Mouse (Mus musculus) ovary, adult 18-20 months (tissue): ENCODE data around the gene Pa2g4.
"Not testable (repeated sequence)": the region's sequence is repeated elsewhere in the genome, so short reads cannot be mapped to it uniquely, and the experiment has no call there.

ENCODE experiments used
- DNase-seq: peaks from one replicate; pipeline ENCODE4 v3.0.0; 2022; ENCODE audit warnings: low spot score, mixed read lengths

The Pa2g4 gene

DNA sequence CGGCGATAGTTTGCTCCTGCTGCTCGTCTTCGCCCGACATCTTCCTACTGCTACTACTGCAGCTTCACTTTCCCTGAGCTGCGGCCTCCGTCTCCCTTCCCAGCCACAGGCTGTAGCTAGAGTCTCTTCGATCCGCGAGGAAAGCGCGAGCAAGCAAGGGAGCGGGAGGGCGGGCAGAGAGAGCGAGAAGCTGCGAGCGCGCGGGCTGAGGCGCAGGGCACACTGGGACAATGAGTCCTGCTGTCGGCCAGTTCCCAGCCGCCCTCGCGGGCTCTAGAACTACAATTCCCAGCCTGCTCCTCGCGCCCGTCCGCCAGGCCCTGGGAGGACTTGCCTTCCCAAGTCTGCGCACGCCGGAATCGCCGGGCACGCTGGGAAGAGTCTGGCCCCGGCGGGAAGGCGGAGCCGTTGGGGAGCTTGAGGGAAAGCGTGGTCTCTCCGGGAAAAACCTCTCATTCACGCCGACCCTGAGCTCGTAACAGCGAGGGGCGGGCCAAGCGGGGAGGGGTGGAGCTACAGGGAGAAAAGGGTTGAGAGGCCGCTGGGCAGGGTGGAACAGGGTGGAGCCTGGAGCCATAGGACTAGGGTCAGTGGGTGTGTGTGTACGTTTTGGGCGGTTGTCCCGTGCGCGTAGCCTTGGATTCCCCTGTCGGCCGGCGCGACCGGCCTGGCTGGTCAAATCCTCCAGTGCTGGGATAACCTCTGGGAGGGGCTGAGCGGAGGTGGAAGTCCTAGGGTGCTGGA lies at the start of gene Pa2g4:
Pa2g4 (minus strand) TSS at position 200 of the 744 bp plus-strand sequence.
- peak; percentile 100 for DNase-seq

DNA sequence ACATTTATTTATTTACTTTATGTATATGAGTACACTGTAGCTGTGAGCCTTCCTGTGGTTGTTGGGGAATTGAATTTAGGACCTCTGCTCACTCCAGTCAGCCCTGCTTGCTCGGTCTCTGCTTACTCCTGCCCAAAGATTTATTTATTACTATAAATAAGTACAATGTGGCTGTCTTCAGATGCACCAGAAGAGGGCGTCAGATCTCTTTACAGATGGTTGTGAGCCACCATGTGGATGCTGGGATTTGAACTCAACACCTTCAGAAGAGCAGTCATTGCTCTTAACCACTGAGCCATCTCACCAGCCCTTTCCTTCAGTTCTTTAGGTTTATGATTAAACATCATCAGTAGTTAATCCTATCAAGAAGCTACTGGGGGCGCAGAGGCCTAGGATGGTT lies 49.1 kb upstream of the Pa2g4 start:
- DNase-seq = no peak

DNA sequence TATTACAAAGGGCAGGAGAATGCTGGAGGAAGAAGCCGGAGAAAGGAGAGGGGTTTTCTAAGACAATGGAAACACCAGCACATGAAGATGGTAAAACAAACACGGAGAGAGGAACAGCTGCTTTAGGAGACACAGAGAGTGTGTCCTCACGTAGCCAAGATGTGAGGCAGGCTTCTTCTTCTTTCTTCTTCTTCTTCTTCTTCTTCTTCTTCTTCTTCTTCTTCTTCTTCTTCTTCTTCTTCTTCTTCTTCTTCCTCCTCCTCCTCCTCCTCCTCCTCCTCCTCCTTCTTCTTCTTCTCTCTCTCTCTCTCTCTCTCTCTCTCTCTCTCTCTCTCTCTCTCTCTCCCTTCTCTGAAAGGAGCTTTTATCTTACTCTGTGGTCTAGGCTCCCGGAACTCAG lies 48.0 kb upstream of the Pa2g4 start:
- not testable (repeated sequence) for DNase-seq

DNA sequence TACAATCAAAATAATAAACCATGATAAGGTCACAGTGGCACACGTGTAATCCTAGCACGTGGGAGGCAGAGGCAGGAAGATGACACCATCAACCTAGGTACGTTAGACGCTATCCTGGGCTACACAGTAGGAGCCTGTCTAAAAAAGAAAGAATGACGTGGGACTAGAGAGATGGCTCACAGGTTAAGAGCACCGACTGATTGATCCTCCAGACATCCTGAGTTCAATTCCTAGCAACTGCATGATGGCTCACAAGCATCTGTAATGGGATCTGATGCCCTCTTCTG lies 47.3 kb upstream of the Pa2g4 start:
- DNase-seq = no peak

DNA sequence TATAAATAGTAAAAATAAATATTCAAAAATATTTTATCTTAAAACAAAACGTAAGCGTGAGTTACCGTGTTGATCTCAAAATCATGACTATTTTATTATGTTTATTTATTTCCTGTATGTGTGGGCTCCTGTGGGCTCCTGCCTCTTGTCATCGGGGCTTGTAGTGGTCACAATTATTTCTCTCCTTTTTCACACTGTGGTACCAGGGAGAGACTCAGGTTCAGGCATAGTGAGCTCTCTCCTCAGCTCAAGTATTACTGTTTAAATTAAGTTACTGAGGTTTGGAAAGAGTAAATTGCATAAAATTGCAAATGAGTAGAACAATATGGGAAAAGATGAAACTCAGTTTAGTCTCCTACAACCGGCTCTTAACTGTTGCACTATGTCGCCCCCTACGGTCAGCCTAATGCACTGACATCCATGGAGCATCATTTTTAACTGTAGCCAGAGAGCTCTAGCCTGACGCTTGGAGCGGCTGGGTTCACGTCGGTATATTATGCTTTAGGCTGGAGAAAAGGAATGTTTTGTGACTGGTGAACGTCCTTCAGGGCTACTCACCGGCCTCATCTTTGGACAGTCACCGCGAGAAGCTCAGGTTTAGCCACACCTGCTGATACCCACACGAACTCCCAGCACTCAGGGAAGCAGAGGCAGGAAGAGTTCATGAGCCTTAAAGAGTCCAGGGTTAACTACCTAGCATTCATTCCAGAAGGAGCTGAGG lies 46.8 kb upstream of the Pa2g4 start:
- peak; percentile 47 for DNase-seq

DNA sequence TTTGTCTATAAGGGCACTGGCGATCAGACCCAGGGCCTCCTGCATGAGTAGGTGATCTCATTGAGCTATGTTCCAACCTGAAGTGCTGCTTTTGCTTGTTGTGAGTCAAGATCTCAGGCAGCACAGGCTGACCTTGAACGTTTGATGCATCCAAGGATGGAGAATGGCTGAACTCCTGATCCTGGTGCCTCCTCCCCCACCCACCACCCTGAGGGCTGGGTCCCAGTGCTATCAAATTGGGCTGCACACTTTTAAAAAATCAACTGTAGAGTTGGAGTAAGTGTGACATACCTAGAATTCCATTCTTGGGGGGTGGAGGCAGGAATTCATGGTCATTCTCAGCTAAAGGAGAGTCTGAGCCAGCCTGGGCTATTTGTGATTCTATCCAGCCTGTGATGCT lies 40.7 kb upstream of the Pa2g4 start:
- no peak for DNase-seq

DNA sequence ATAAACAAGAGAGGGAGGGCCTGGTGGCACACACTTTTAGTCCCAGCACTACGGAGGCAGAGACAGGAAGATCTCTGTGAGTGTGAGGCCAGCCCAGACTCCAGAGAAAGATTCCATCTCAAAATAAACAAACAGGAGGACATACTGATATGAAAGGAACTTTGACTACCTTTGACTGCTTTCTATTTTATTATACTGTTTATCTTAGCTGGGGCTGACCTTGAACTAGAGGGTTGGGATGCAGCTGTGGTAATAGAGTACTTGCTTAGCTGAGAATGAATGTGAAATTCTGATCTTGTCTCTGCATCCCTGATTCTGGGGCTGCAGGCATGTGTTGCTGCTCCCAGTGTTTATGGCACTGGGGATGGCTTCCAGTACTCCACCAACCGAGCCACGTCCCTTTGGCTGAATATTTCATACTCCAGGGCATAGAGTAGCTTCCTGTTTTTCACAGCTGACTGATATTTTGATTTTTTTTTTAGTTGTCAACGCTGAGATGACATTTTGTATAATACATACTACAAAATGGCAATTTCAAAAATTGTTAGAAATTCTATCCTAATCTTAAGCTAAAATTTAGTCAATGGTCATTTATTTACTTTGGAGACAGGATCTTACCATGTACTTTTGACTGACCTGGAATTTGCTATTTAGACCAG lies 36.8 kb upstream of the Pa2g4 start:
- DNase-seq = no peak

DNA sequence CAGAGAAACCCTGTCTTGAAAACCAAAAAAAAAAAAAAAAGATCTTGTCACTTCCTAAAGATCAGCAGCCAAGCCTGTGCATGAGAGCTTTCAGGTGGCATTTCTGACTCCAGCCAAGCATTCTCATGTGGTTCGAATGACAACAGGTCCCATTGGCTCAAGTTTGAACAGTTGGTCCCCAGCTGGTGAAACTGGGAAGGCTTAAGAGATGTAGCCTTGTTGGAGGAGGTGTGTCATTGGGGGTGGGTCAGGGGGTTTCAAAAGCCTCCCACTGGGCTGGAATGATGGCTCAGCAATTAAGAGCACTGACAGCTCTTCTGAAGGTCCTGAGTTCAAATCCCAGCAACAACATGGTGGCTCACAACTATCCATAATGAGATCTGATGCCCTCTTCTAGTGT lies 35.7 kb upstream of the Pa2g4 start:
- DNase-seq = no peak

DNA sequence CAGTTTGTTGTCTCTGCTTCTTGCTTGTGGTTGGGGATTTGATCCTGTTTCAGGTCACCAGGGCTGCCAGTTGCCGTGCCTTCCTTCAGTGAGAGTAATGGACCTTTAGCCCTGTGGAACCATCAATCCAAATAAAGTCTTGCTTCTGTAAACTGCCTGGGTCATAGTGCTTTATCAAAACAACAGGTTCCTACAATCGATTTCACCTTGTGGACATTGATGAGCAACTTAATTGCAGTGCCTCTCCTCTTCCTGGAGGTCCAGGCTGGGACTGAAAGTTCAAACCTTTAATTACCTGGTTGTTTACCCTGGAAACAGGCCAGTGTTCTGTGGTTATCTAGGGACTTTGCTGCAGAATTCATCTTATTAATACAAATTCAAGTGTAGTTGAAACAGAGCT lies 32.7 kb upstream of the Pa2g4 start:
- no peak for DNase-seq

DNA sequence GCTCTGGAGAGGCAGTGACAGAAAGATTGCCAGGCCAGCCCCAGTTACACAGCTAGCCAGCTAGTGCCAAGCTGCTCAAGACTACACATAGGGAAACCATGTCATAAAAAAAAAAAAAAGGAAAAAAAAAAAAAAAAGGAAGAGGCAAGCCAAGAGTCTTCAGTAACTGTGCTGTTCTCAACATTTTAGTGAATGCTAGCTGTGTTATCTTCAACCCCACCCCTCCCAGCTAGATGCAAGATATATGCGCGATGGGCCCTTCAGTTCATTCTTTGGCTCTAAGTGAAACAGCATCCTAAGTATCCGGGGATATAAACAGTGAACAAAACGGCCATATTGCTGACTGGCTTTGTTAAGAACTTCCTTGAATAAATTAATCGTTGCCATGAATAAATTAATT lies 27.0 kb upstream of the Pa2g4 start:
- DNase-seq = no peak

DNA sequence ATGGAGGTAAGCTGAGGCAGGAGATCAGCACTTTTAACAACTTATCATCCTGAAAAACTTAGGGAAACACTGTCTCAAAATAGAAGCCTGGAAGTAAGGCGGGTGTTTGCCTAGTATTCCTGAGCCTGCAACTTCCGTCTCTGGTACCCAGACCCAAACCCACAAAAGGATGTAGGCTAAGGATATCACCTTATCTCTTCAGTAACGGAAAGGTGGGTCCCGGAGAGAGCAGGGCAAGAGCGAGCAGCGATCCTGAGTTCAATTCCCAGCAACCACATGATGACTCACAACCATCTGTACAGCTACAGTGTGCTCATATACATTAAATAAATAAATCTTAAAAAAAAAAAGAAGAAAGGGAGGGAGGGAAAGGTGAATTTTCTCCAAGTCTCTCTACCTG lies 25.6 kb upstream of the Pa2g4 start:
- no peak for DNase-seq

DNA sequence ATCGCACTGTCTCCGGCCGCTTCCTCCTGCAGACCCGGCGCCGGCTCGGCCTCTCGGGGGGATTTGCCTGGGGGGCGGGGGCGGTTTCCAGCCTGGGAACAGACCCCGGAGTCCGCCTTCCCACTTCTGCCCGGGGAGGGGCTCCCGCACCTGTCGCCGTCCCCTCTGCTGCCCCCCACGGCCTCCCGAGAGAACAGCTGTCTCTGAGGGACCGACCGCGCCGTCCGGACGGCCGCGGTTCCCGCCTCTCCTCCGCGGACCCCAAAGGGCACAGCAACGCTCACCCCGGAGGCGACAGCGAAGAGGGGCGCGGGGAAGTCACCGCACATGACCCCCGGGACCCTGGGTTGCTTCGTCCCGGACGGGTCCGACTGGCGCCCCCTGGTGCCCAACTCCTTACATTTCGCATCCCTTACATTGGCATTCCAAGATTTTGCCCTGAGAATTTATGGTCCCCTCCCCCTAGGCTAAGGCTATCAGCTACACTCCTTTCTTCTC lies 24.5 kb upstream of the Pa2g4 start:
- no peak for DNase-seq

DNA sequence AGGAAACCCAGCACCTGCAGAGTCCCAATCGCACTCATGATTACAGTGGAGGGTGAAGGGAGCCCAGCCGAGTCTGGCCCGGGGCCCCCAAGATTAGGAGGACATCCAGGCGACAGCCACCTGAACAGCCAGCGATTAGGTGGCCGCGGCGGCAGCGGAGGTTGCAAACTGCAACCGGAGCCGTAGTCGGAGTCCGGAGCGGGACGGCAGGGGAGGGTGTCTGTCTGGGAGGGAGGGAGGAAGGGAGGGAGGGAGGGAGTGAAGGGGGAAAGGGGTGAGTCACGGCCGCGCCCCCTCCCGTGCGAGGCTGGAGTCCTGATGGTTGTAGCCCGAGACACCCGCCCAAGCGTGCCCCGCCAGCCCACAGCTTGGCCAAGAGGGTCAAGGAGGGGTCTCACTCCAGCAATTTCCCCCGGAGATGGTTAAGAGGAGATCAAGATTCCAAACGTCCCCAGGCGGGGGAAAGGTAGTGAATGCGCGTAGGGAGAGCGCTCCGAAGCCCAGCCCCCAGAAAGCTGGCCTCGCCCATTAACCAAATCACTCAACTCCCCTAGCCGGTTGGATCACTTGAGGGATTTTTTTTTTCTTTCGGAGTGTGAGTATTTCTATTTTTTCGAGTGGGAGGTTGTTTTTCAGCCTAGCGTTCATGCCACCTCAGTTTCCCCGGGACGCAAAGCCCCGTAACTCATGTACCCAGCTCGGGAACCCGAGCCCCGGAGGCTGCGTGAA lies 23.8 kb upstream of the Pa2g4 start, which contains the start of gene Erbb3:
Erbb3 (minus strand) TSS at position 189 of the 729 bp plus-strand sequence.
- DNase-seq = peak; percentile 23

DNA sequence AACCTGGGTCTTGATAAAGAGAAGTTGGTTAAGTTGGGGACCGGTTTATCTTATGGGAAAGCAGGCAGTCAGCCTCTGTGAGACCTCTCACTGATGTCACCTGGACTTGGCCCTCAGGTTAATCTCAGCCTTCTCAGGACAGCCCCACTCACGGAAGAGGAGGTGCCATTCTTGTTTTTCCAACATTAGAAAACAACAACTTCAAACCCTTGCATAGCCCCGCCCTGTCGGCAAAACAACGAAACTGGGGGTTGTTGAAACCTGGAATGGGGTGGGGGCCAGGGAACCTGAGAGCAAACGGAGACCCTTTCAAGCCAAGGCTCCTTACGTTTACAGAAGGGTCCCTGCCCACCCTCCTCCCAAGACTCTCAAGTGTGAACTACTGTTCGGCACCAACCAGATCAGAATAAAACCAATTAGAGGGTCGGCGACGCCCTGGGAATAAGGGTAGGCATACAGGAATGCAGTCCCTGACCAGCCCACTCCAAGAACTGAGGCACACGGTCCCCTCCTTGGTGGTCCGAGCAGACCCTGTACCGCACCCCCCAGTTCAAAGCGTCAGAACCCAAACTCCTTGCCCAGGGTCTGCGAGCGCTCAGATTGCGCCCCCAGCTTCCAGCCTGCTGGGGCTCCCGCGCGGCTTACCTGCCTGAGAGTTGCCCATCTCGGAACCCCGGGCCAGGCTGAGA lies 23.1 kb upstream of the Pa2g4 start:
- DNase-seq = no peak

DNA sequence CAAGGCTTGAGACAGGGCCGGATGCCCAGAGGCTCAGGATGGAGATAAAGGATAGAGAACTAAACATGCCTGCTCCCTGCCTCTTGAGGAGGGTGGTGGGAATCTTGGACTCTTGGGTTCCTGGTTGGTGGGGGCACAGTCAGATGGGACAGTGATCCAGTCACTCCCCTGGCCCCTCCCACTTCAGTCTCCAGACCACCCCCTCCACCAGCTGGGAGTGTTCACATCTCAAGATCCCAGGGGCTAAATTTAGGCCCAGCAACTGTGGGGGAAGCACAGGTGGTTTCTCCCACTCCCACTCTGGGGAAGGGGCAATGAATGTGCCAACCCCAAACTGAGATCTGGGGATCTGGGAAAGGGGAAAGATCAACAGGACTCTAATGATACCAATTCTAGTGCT lies 22.3 kb upstream of the Pa2g4 start:
- DNase-seq = no peak

DNA sequence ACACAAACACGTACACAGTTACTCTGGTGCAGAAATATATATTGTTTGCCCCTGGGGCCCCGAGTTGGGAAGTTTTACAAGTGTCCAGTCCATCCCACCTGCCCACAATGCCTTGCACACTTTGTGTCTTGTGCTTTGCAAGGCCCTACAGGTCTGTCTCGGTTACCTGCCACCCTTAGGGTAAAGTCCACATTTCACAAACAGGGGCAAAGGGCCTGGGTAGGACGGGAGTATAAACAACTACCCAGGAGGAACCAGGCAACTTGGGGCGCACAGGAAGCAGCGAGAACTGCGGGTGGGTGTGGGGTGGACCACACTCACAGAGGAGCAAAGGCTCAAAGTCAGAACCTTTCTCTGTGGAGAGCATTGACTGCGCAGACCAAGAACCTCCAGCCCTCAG lies 21.9 kb upstream of the Pa2g4 start:
- DNase-seq = no peak

DNA sequence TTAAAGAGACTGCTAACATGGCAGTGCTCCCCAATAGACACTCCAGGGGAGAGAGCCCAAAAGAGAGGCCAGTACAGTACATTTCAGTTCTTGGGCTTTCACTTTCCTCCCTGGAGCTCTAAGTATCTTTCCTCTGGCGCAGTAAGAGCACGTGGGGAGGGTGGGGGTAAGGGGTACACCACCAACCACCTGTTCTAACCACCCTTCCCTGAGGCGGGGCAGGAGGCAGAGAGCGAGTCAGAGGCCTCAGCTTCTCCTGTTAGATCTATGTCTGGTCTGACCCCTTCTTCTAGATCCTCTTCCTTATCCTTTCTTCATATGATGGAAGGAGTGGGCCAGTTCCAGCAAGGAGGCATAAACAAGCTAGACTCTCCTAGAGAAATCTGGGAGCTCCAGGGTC lies 21.3 kb upstream of the Pa2g4 start:
- no peak for DNase-seq

DNA sequence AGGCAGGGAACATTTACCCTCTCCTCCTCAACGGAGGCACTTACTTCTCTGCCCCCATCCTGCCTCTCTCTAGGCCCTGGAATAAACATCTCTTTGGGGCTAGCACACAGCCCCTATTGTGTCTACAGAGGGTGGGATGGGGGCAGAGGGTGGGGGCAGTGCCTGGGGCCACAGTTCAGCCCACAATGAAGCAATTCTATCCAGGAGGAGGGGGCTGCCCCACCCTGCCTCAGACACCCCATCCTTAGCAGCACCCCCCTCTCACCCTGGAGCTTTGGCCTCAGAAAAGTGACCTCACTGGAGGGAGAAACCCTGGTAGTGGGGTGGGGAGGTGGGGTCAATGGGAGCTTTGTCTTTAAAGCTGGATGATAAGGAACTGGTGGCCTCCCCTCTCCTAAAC lies 20.8 kb upstream of the Pa2g4 start:
- no peak for DNase-seq

DNA sequence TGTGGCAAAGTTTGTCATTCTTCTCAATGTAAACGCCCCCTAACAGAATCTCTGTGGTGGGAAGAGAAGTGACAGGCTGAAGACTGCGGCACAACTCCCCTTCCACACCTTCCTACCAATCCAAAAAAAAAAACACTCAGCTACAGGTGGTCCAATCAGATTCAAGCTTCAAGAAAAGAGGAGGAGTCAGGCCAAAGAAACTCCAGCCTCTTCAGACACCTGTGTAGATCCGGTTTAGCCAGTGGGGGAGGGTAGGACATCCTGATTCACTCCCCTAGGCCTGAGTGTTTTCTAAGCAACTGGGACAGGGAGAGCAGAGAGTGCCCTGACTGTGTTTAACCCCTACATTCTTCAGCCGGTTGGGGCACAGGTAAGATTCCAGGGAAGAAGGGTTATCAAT lies 18.6 kb upstream of the Pa2g4 start:
- DNase-seq = no peak

DNA sequence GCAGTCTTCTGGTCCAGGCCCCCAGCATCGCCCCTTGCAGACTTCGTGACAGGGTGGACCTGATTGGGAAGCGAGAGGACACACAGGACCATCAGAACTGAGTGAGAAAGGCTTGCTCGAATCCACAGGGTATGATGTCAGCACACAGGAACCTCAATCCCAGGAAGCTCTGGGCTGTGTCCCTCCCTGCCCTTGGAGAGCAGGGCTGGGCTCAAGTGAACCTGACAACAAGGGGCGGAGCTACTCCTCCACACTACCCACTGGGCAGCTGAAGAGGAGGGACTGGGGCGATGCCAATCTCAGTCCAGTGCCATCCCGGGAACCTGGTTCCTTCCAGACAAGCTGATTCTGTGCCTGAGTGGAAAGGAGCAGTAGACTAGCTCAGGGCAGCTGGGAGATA lies 17.9 kb upstream of the Pa2g4 start:
- DNase-seq = peak; percentile 75

DNA sequence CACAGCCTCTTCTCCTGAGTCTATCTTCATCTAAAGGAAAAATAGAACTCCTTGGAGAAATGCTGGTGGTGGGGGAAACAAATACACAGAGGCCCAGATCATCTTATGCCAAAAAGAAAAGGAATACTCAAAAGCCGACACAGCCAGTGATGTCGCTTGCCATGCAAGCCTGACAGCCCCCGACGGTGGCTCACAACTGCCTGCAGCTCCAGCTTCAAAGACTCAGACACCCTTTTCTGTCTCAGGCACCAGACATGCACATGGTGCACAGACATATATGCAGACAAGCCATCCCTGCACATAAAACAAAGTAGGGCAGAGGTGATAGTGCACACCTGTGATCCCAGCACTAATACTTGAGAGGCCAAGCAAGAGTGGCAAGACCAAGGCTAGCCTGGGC lies 13.9 kb upstream of the Pa2g4 start:
- DNase-seq = no peak

DNA sequence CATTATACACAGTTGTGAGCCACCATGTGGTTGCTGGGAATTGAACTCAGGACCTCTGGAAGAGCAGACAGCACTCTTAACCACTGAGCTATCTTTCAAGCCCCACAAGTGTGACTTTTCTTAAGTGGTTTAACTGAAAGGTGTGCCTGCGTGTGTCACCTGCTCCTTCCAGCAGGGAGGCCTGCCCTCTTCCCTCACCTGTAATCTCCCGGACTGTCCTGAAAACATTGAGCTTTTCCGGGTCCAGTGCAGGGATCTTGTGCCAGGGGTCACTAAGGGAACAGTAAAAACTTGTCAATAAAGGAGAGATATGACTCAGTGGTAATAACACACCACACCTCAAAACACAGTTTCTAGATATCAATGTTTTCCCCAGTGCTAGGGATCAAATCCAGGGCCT lies 13.5 kb upstream of the Pa2g4 start:
- DNase-seq = no peak
